Mouse (Mus musculus) small intestine, adult 2 months (tissue): ENCODE measurements around the gene Galnt12. TPM values are rescaled to one million over a fixed set of nuclear protein-coding genes. Genes with fewer than 3 reads are reported as not detected.

Experiments
- H3K27ac ChIP-seq: fragments of 200-500 bp; 2 replicates; pipeline ENCODE4 v1.5.1; 2012; ENCODE audit warnings: low read depth, low read length, control low read depth, inconsistent platforms; ENCODE audit not compliant: insufficient read depth
- H3K27me3 ChIP-seq: fragments of 200-500 bp; 2 replicates; pipeline ENCODE4 v1.6.1; 2012; ENCODE audit warnings: mild to moderate bottlenecking, moderate library complexity, low read length, inconsistent platforms; ENCODE audit not compliant: control insufficient read depth, insufficient read depth
- H3K36me3 ChIP-seq: fragments of 200-500 bp; 2 replicates; pipeline ENCODE4 v1.6.1; 2012; ENCODE audit warnings: mild to moderate bottlenecking, low read length, control low read depth, inconsistent platforms; ENCODE audit not compliant: control insufficient read depth, insufficient read depth
- H3K4me1 ChIP-seq: fragments of 200-500 bp; 2 replicates; pipeline ENCODE4 v1.6.1; 2012; ENCODE audit warnings: low read length, inconsistent platforms, mixed read lengths; ENCODE audit not compliant: control insufficient read depth, insufficient read depth, insufficient read length
- H3K4me3 ChIP-seq: fragments of 200-500 bp; 2 replicates; pipeline ENCODE4 v1.5.1; 2012; ENCODE audit warnings: low read depth, mild to moderate bottlenecking, control low read depth, inconsistent platforms, low read length, moderate library complexity
- CTCF ChIP-seq: fragments of 200-500 bp; IDR thresholded peaks from 2 replicates; pipeline ENCODE4 v1.5.1; 2012; ENCODE audit warnings: low read depth, mild to moderate bottlenecking, control low read depth, inconsistent platforms, low read length, moderate library complexity, mixed read lengths; ENCODE audit not compliant: insufficient replicate concordance, insufficient read length; ENCODE audit errors: extremely low read depth
- POLR2A ChIP-seq: fragments of 200-500 bp; IDR thresholded peaks from 2 replicates; pipeline ENCODE4 v1.6.1; 2012; ENCODE audit warnings: low read depth, mild to moderate bottlenecking, control low read depth, inconsistent platforms, low read length, moderate library complexity
- WGBS: fragments of 180-500 bp; shearing (Covaris S2); methylation state at CpG from one replicate; pipeline ENCODE4 v1.1.7; 2018; 5-methylcytosine and 5-hydroxymethylcytosine counted together
- polyA plus RNA-seq: library from polyadenylated mRNA; depleted of rRNA; stranded (reverse); fragments of >200 nt; gene quantifications from 2 replicates; pipeline ENCODE4 v1.2.3, GENCODE M21; 2012

Gene Galnt12
- polyA plus RNA-seq, 1 experiment: 28.3 TPM

- WGBS: 52% methylated on average over 9 of the region's 9 CpGs
Measured at GRCm38 (mm10) chr4:47138967-47139777, 47.5 kb downstream of the Galnt12 start.

DNA sequence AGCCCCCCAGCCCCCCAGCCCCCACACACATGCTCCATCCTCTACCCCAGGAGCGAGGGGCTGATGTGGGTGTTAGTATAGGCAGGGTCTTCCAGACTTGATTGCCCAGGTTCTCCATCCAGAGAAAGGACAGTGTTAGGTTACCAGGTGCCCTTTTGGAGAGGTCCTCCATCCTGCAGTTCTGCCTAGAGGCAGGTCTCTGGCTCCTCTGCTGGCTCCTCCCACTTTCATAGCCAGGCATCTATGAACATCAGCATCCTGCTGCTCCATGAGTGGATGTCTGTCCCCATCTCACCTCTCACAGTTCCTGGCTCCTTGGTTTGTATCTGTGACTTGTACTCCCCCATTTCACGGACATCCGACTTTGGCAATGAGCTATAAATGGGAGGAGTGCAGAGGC is 48.6 kb downstream of the Galnt12 start:
- H3K36me3 ChIP-seq: no peaks in the 10 kb centered on the region
- no peak for TF ChIP-seq POLR2A
- no peak for TF ChIP-seq CTCF
- no peak overlapping the region for H3K27ac ChIP-seq
- no peaks in the 10 kb centered on the region for H3K27me3 ChIP-seq
- no peaks in the 10 kb centered on the region for H3K4me1 ChIP-seq
- H3K4me3 ChIP-seq: no peak overlapping the region
- 83% methylated on average over 3 of the region's 3 CpGs for WGBS

More at GRCm38 (mm10) chr4:47138967-47139777, 47.5 kb downstream of the Galnt12 start:
- no peak overlapping the region for H3K27ac ChIP-seq
- H3K36me3 ChIP-seq: no peaks in the 10 kb centered on the region
- H3K4me3 ChIP-seq: no peak overlapping the region
- no peaks in the 10 kb centered on the region for H3K27me3 ChIP-seq
- TF ChIP-seq POLR2A (no peak), CTCF (no peak)
- H3K4me1 ChIP-seq: no peaks in the 10 kb centered on the region

DNA sequence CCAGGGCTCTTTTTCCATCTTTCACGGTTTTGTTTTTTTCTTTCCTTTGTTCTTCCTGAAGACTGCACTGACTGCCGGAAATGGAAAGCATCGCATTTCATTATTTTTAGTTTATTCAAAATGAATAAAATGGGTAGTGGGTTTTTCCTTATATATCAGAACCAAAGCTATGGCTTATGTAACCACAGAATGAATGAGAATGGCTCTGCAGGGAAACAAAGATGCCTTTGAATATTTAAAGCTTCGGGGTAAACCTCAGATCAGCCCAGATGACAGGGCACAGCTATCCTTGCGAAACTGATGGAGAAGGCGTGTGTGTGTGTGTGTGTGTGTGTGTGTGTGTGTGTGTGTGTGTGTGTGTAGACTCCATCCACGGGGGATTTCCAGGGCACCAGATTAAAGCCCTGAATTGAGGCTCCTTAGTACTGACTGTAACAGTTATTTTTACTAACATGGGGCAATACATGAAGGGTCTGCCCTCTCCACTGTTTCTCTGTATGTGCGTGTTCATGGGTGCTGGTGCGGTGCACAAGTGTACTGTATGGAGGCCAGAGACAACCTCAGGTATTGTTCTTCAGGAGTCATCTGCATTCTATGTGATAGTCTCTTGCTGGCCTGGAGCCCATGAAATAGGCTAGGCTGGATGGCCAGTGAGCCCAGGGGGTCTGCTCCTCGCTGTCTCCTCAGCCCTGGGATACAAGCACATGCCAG is 49.9 kb downstream of the Galnt12 start:
- H3K4me3 ChIP-seq: no peak overlapping the region
- no peaks in the 10 kb centered on the region for H3K4me1 ChIP-seq
- WGBS: 74% methylated on average over 10 of the region's 10 CpGs
- TF ChIP-seq POLR2A (no peak), CTCF (no peak)
- H3K36me3 ChIP-seq: no peaks in the 10 kb centered on the region
- no peak overlapping the region for H3K27ac ChIP-seq
- no peaks in the 10 kb centered on the region for H3K27me3 ChIP-seq

GRCm38 (mm10) chr4:47143849-47144248 is 52.1 kb downstream of the Galnt12 start:
- 77% methylated on average over 6 of the region's 6 CpGs for WGBS
- TF ChIP-seq CTCF (no peak), POLR2A (no peak)
- Histone ChIP-seq H3K27ac (no peak overlapping the region), H3K36me3 (no peaks in the 10 kb centered on the region), H3K27me3 (no peaks in the 10 kb centered on the region), H3K4me3 (no peak overlapping the region), H3K4me1 (peaks cover under 1% of the 10 kb centered on the region; the same call in 1 of the 2 replicates)

DNA sequence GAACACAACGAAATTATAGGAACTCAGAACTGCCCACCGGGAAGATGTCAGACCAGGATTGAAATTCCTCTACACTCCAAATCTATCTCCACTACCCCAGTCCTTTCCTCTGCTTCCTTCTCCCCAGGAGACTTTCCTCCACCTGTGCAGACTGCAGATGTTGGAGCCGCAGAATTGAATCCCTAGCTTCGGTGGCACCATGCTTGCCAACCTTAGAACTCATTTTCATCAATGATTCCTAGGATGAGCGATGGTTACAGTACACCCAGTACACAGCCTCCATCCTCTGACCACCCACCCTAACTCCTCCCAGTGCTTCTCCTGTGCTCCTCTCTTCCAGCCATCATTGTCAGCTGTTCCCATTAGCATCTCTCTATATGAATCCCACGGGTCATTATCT is 53.6 kb downstream of the Galnt12 start:
- Histone ChIP-seq H3K27ac (no peak overlapping the region), H3K4me1 (peaks cover 3% of the 10 kb centered on the region; the same call in 1 of the 2 replicates), H3K4me3 (no peak overlapping the region), H3K36me3 (no peaks in the 10 kb centered on the region), H3K27me3 (no peaks in the 10 kb centered on the region)
- 86% methylated on average over 6 of the region's 6 CpGs for WGBS
- TF ChIP-seq CTCF (no peak), POLR2A (no peak)

GRCm38 (mm10) chr4:47146561-47146960 is 54.9 kb downstream of the Galnt12 start:
- H3K4me1 ChIP-seq: peaks cover 9% of the 10 kb centered on the region; the same call in 1 of the 2 replicates
- WGBS: 68% methylated on average over 4 of the region's 4 CpGs

DNA sequence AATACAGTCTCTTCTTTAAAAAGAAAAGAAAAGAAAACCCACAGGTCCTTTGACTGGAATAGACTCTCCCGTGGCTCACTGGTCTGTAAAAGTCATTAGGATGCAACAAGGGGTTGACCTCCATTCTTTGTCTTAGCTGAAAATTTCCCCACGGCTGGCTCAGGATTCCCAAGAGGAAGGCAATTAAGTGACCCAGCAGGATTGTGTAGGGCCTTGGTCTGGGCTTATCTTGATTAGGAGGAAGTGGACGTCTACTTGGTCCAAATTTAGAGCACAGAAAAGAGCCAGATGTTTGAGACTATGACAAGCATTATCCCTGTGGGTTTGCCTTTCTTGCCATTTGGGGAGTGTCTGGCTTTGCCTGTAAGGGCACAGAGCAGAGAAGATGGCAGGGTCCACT is 58.3 kb downstream of the Galnt12 start:
- H3K27ac ChIP-seq: no peak overlapping the region
- H3K27me3 ChIP-seq: no peaks in the 10 kb centered on the region
- peaks cover 13% of the 10 kb centered on the region; the same call in 1 of the 2 replicates for H3K4me1 ChIP-seq
- H3K36me3 ChIP-seq: no peaks in the 10 kb centered on the region
- TF ChIP-seq POLR2A: no peak
- no peak for TF ChIP-seq CTCF
- 67% methylated on average over 3 of the region's 3 CpGs for WGBS
- H3K4me3 ChIP-seq: no peak overlapping the region

More at GRCm38 (mm10) chr4:47146561-47146960, 54.9 kb downstream of the Galnt12 start:
- Histone ChIP-seq H3K27me3 (no peaks in the 10 kb centered on the region), H3K36me3 (no peaks in the 10 kb centered on the region), H3K4me3 (no peak overlapping the region), H3K27ac (no peak overlapping the region)
- TF ChIP-seq CTCF: no peak
- no peak for TF ChIP-seq POLR2A
